Mouse (Mus musculus): ENCODE results near the gene Dusp3. TPM values are rescaled to one million over a fixed set of nuclear protein-coding genes. Genes with fewer than 3 reads are reported as not detected.

Gene Dusp3
- polyA plus RNA-seq, 1 experiment from 2014 or later: 50.3 TPM

DNA sequence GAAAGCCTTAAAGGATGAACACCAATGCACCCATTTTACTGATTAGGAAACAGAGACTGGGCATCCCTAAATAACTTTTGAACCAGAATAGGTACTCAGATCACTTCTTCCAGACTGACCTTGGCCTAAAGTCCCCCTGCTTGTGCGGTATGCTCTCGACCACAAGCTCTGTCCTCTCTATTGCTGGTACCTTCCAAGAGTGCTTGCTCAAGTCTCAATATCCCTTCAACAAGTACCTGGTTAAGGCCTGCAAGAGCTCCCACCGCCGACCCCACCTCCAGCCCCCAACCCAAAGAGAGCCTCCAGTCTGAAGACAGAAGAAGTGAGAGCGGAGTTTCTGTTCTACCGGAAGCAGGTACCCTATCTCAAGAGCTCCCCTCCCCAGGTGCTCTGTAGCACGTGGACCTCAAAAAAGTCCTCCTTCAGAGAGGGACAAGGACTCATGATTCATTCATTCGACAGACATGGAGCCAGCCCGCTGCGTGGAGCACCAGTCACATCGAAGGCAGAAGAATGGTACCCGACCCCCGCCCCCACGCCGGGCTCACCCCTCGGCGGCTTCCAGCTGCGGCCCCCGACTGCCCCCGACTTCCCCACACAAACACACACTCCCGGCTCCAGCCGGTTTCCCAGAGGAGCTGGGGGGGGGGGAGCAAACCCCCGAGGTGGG lies 39.3 kb upstream of the Dusp3 start:
- H3K9ac ChIP-seq: peak overlapping the region; percentile 84
- peak overlapping the region; percentile 71 for H3K4me3 ChIP-seq
- H3K9me3 ChIP-seq: no peaks in the 10 kb centered on the region
- peak overlapping the region; percentile 96 for H3K4me2 ChIP-seq
- ATAC-seq (ENCODE audit: extremely low read depth, insufficient number of reproducible peaks, low FRiP score, low TSS enrichment): no peak
- no peak overlapping the region for H3K27ac ChIP-seq (replicated peaks)
- H3K27me3 ChIP-seq (replicated peaks): peaks cover 34% of the 10 kb centered on the region
- WGBS: 5% methylated on average over 21 of the region's 23 CpGs
- peaks cover 24% of the 10 kb centered on the region for H3K4me1 ChIP-seq
- H3K36me3 ChIP-seq: peaks cover 4% of the 10 kb centered on the region

DNA sequence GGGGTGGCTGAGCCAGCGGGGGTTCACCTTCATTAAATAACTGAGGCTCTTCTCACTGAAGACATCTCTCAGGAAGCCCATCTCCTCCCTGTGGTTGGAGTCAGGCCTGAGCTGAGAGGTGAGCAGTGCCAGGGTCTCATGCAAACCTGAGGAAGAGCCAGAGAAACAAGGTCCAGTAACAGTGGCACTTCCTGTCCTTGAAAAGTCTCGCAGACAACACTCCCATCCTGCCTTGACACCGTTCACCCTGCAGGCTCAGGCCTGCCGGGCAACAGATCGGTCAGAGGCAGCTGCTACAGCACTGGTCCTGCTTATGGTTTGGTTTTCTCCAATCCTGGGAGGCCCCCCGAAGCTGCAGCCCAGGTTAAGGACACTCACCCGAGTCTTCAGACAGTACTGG lies 38.5 kb upstream of the Dusp3 start:
- Histone ChIP-seq H3K9me3 (no peaks in the 10 kb centered on the region), H3K27ac (replicated peaks) (no peak overlapping the region), H3K9ac (no peak overlapping the region), H3K4me3 (no peak overlapping the region), H3K36me3 (peaks cover 4% of the 10 kb centered on the region), H3K27me3 (replicated peaks) (peaks cover 34% of the 10 kb centered on the region), H3K4me2 (peak overlapping the region; percentile 96; the same call in 1 of the 2 replicates), H3K4me1 (peaks cover 24% of the 10 kb centered on the region)
- 52% methylated on average over 7 of the region's 7 CpGs for WGBS
- ATAC-seq (ENCODE audit: extremely low read depth, insufficient number of reproducible peaks, low FRiP score, low TSS enrichment): no peak

DNA sequence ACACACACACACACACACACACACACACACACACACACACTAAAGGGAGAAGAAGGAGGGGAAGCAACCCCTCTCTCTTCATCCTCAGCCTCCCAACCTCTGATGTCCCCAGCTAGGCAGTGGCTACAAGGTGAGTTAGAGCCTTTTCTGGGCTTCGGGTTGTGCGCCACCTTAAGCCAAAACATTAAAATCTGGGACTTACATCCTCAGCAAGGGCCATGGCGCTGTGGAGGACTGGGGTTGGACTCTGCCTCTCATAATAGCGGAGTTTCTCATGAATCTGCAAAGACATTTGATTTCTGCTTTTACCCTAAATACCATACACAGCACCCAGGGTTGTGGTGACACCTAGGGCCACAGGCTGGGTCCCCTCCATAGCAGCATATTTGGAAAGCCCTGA lies 38.1 kb upstream of the Dusp3 start:
- Histone ChIP-seq H3K9me3 (no peaks in the 10 kb centered on the region), H3K4me2 (no peak overlapping the region), H3K4me1 (peaks cover 19% of the 10 kb centered on the region), H3K9ac (no peak overlapping the region), H3K27ac (replicated peaks) (no peak overlapping the region), H3K36me3 (peaks cover 4% of the 10 kb centered on the region), H3K4me3 (no peak overlapping the region), H3K27me3 (replicated peaks) (peaks cover 34% of the 10 kb centered on the region)
- 80% methylated on average over 4 of the region's 4 CpGs for WGBS
- no peak for ATAC-seq (ENCODE audit: extremely low read depth, insufficient number of reproducible peaks, low FRiP score, low TSS enrichment)

DNA sequence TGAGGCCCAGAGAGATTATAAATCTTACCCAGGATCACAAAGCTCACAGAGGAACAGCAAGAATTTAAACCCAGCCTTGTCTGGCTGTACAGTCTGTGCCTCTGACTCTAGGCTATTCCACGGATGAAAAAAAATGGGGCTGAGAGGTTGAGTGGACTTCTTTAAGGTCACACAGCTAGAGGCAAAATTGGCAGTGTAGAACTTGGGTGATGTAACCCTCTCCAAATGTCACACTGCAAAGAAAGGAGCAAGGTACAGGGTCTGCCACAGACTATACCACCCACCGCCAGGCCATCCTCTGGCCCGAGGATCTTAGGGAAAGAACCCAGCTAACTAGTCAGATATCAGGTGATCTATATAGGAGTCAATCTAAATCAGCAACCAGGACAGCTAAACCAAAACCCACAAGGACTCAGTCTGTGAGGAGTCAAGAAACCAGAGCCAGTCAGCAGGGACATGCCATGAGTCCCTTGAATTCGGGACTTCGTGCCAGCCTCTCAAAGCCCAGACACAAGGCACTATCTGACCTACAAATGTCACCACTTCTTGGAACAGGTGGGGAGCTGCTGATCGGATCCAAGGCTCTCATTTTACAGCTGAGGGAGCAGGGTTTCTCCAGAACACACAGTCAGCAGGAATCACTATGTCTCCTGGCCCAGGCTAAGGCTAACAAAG lies 37.4 kb upstream of the Dusp3 start:
- Histone ChIP-seq H3K4me2 (no peak overlapping the region), H3K9ac (no peak overlapping the region), H3K27ac (replicated peaks) (no peak overlapping the region), H3K4me3 (no peak overlapping the region), H3K27me3 (replicated peaks) (peaks cover 34% of the 10 kb centered on the region), H3K4me1 (peaks cover 18% of the 10 kb centered on the region), H3K9me3 (no peaks in the 10 kb centered on the region), H3K36me3 (peaks cover 4% of the 10 kb centered on the region)
- ATAC-seq (ENCODE audit: extremely low read depth, insufficient number of reproducible peaks, low FRiP score, low TSS enrichment): no peak
- WGBS: 76% methylated on average over 6 of the region's 6 CpGs

DNA sequence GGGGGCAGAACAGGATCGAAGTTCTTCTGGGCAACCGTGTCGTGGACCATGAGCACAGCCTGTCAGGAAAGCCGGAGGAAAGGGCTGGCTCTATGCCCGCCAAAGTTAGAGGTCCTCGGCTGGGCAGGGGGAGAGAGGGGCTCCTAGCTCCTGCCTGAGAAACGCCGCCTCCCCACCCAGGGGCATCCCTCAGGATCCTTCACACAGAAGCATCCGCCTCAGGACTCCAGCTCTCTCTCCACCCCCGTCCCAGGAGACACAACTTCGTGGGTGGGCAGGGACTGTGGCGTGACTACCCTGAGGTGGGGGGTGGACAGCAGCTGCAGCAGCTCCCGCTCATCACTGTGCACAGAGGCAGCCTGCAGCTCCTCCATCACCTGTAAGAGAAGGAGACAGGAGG lies 36.6 kb upstream of the Dusp3 start:
- WGBS: 76% methylated on average over 13 of the region's 13 CpGs
- H3K27ac ChIP-seq (replicated peaks): no peak overlapping the region
- no peak for ATAC-seq (ENCODE audit: extremely low read depth, insufficient number of reproducible peaks, low FRiP score, low TSS enrichment)

DNA sequence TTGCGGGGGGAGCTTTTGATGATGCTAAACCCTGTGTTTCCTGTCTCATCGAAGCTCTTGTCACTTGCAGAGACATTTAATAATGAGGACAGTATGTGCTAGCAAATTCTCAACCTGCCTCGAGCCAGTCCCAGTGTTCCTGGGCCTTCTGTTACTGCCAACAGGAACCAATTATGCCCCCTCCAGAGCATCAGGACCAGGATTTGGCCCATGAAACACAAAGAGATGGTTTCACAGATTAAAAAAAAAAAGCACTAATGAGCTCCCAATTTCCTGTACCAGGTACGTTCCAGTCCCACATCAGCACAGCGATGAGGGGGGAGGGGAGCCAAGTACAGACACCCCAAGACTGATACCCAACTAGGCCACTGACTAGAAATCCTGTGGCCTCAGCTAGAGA lies 34.4 kb upstream of the Dusp3 start:
- no peak for ATAC-seq (ENCODE audit: extremely low read depth, insufficient number of reproducible peaks, low FRiP score, low TSS enrichment)
- Histone ChIP-seq H3K9me3 (no peaks in the 10 kb centered on the region), H3K27ac (replicated peaks) (no peak overlapping the region), H3K4me1 (peaks cover 13% of the 10 kb centered on the region), H3K36me3 (peaks cover 8% of the 10 kb centered on the region), H3K9ac (no peak overlapping the region), H3K4me3 (no peak overlapping the region), H3K4me2 (no peak overlapping the region), H3K27me3 (replicated peaks) (peaks cover 23% of the 10 kb centered on the region)
- WGBS: 75% methylated on average over 5 of the region's 5 CpGs

More for the DNA sequence above, 36.6 kb upstream of the Dusp3 start:
- no peaks in the 10 kb centered on the region for H3K9me3 ChIP-seq
- H3K4me1 ChIP-seq: peaks cover 18% of the 10 kb centered on the region
- peaks cover 4% of the 10 kb centered on the region for H3K36me3 ChIP-seq
- H3K9ac ChIP-seq: no peak overlapping the region
- no peak overlapping the region for H3K4me3 ChIP-seq
- peaks cover 34% of the 10 kb centered on the region for H3K27me3 ChIP-seq (replicated peaks)
- no peak overlapping the region for H3K4me2 ChIP-seq

DNA sequence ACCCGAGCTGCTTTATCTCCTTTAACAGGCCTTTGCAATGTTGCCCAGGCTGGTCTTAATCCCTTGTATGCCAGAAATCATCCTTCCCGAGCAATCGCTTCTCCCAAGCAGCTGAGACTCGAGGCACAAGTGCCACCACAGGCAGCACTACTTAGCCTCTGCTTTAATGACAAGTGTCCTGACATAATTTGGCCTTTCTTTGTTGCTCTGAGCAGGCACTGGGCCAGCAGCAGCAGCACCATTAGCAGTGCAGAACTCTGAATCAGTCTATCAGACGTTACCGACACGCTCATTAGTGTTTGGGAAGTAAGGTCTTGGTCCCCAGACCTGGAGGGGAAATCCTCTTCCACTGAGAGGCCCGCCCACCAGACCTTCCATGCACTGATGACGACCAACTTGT lies 32.9 kb upstream of the Dusp3 start:
- no peak overlapping the region for H3K4me3 ChIP-seq
- H3K36me3 ChIP-seq: peaks cover 8% of the 10 kb centered on the region
- H3K9me3 ChIP-seq: no peaks in the 10 kb centered on the region
- peaks cover 10% of the 10 kb centered on the region for H3K27me3 ChIP-seq (replicated peaks)
- H3K4me1 ChIP-seq: peaks cover 9% of the 10 kb centered on the region
- no peak overlapping the region for H3K9ac ChIP-seq
- no peak overlapping the region for H3K27ac ChIP-seq (replicated peaks)
- 74% methylated on average over 9 of the region's 9 CpGs for WGBS
- no peak for ATAC-seq (ENCODE audit: extremely low read depth, insufficient number of reproducible peaks, low FRiP score, low TSS enrichment)
- H3K4me2 ChIP-seq: no peak overlapping the region

DNA sequence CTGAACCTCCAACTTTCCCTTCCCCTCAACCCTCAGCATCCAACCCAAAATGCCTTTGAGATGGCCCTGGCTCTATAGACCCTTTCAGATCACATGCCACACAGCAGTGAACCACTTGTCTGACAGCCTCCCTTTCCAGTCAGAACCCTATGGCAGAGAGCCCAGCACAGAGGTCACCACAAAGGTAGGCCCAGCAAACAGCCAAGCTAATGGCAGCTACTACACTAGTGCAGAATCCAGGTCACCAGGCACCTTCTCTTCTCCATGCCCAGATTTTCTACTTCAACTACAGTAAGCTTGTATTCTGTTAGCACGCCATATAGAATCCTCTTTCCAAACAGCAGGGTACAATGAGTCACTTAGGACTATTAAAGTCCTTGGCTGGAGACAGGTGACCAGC lies 29.3 kb upstream of the Dusp3 start:
- WGBS: 74% methylated on average over 1 of the region's 1 CpGs
- no peaks in the 10 kb centered on the region for H3K9me3 ChIP-seq
- H3K36me3 ChIP-seq: peaks cover 14% of the 10 kb centered on the region; the same call in 1 of the 2 replicates
- no peak for ATAC-seq (ENCODE audit: extremely low read depth, insufficient number of reproducible peaks, low FRiP score, low TSS enrichment)
- H3K4me2 ChIP-seq: no peak overlapping the region
- no peak overlapping the region for H3K4me3 ChIP-seq
- peaks cover 9% of the 10 kb centered on the region for H3K4me1 ChIP-seq
- H3K27ac ChIP-seq (replicated peaks): peak overlapping the region; percentile 40
- H3K27me3 ChIP-seq (replicated peaks): no peaks in the 10 kb centered on the region
- no peak overlapping the region for H3K9ac ChIP-seq

DNA sequence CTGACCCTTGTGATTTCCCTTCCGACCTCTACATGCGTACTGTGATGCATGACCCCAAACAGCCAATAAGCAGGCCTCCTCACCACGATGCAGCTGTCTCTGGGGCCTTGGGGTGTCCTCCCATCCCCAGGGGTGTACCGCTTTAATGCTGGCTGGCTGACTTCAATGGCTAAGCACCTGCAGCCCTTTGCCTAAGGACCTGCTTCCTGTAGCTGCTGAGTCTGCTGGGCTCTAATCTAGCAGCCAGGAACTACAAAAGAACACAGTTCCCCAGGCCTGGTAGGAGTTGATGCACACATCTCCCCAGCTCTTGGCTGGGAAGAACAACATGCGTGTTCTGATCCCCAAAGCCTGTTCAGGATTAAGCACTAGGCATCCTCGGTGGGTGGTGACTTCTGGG lies 28.7 kb upstream of the Dusp3 start:
- no peak overlapping the region for H3K9ac ChIP-seq
- H3K27ac ChIP-seq (replicated peaks): no peak overlapping the region
- WGBS: 62% methylated on average over 6 of the region's 6 CpGs
- peaks cover 14% of the 10 kb centered on the region; the same call in 1 of the 2 replicates for H3K36me3 ChIP-seq
- H3K4me2 ChIP-seq: no peak overlapping the region
- no peak overlapping the region for H3K4me3 ChIP-seq
- H3K27me3 ChIP-seq (replicated peaks): no peaks in the 10 kb centered on the region
- H3K4me1 ChIP-seq: peaks cover 9% of the 10 kb centered on the region
- no peak for ATAC-seq (ENCODE audit: extremely low read depth, insufficient number of reproducible peaks, low FRiP score, low TSS enrichment)
- no peaks in the 10 kb centered on the region for H3K9me3 ChIP-seq

DNA sequence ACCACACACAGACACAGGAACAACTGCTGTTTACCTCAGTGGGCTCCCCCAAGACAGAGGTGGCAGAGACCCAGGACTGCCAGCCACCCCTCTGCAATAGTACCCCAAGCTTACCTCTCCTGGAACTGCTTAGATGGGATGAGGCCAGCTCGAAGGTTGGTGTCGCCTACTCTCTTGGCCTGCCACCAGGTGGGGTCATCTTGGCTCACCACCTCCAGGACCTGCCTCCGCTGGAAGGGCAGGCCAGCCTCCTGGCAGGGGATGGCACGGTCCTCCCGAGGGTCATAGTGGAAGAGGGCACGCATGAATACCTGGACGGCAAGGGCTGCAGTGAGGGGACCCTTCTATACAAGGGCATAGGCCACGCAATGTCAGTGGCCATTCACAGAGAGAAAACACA lies 26.4 kb upstream of the Dusp3 start:
- Histone ChIP-seq H3K36me3 (peaks cover 14% of the 10 kb centered on the region; the same call in 1 of the 2 replicates), H3K4me1 (peaks cover 14% of the 10 kb centered on the region), H3K27me3 (replicated peaks) (no peaks in the 10 kb centered on the region), H3K4me2 (no peak overlapping the region), H3K4me3 (no peak overlapping the region), H3K27ac (replicated peaks) (no peak overlapping the region), H3K9ac (no peak overlapping the region), H3K9me3 (no peaks in the 10 kb centered on the region)
- no peak for ATAC-seq (ENCODE audit: extremely low read depth, insufficient number of reproducible peaks, low FRiP score, low TSS enrichment)
- WGBS: 77% methylated on average over 8 of the region's 8 CpGs

DNA sequence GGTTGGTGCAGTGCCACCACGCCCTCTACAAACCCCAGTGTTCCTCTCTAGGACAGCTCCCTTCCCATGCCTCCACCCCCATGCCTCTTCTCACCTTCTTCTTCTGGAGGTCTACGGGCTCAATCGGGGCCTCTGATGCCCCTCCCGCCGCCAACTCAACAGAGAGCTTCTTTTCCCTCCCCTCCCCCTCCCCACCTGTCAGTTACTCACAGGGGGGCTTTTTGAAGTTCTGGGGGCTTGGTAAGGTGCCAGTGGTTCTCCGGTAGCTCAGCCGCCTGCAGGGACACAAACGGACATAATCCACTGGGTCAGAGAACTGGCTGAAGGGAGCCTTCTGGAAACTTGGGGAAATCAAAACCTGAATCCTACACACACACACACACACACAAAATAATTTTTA lies 24.7 kb upstream of the Dusp3 start:
- Histone ChIP-seq H3K27me3 (replicated peaks) (0 out of 2 replicates have a peak, but pooled peaks cover 3% of the 10 kb centered on the region), H3K9ac (no peak overlapping the region), H3K9me3 (no peaks in the 10 kb centered on the region), H3K4me2 (no peak overlapping the region), H3K4me1 (peaks cover 11% of the 10 kb centered on the region), H3K27ac (replicated peaks) (no peak overlapping the region), H3K36me3 (peaks cover 12% of the 10 kb centered on the region; the same call in 1 of the 2 replicates), H3K4me3 (no peak overlapping the region)
- no peak for ATAC-seq (ENCODE audit: extremely low read depth, insufficient number of reproducible peaks, low FRiP score, low TSS enrichment)
- WGBS: 78% methylated on average over 8 of the region's 8 CpGs

DNA sequence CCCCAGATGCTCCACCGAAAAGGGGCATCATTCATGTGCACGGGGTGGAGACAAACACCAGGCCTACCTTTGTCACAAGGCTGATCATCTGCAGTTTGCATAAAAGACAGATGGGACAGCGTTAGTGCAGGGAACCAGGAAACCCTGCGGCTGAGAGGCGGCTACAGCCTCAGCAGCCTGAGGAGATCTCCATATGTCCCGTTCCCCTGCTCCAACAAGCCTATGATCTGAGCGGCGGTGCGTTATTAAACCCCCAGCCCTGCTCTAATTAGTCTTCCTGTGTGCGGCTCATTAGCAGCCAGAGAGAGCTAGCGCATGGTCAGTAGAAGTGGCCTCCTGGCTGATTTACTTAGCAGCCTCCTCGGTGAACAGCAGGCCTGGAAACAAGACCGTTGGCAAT lies 23.3 kb upstream of the Dusp3 start:
- 0 out of 2 replicates have a peak, but pooled peaks cover 3% of the 10 kb centered on the region for H3K27me3 ChIP-seq (replicated peaks)
- H3K9ac ChIP-seq: no peak overlapping the region
- no peak overlapping the region for H3K4me2 ChIP-seq
- WGBS: 76% methylated on average over 13 of the region's 13 CpGs
- 0 out of 2 replicates have a peak, but pooled peaks cover 4% of the 10 kb centered on the region for H3K4me1 ChIP-seq
- no peaks in the 10 kb centered on the region for H3K9me3 ChIP-seq
- no peak for ATAC-seq (ENCODE audit: extremely low read depth, insufficient number of reproducible peaks, low FRiP score, low TSS enrichment)
- no peak overlapping the region for H3K27ac ChIP-seq (replicated peaks)
- H3K36me3 ChIP-seq: peaks cover 12% of the 10 kb centered on the region; the same call in 1 of the 2 replicates
- H3K4me3 ChIP-seq: no peak overlapping the region
